Mouse (Mus musculus) cerebellum, adult 2 months (tissue): ENCODE measurements around the gene Myo10. TPM values are rescaled to one million over a fixed set of nuclear protein-coding genes. Genes with fewer than 3 reads are reported as not detected.

Experiments used
- DNase-seq, 2 experiments: peaks; one replicate each; pipeline ENCODE4 v3.0.0; 2021
- H3K27ac ChIP-seq: fragments of 200-500 bp; 2 replicates; pipeline ENCODE4 v1.5.1; 2012; ENCODE audit warnings: low read length, control low read depth, inconsistent platforms; ENCODE audit not compliant: insufficient read depth
- H3K27me3 ChIP-seq: fragments of 200-500 bp; 2 replicates; pipeline ENCODE4 v1.6.1; 2012; ENCODE audit warnings: inconsistent platforms, mild to moderate bottlenecking, low read length, moderate library complexity; ENCODE audit not compliant: control insufficient read depth, insufficient read depth
- H3K4me1 ChIP-seq: fragments of 200-500 bp; 2 replicates; pipeline ENCODE4 v1.6.1; 2011; ENCODE audit warnings: low read length; ENCODE audit not compliant: control insufficient read depth, insufficient read depth
- H3K4me3 ChIP-seq: fragments of 200-500 bp; replicated peaks from 2 replicates; pipeline ENCODE3; 2011; ENCODE audit warnings: mild to moderate bottlenecking, low read depth, low read length, control low read depth; ENCODE audit not compliant: insufficient read depth
- CTCF ChIP-seq: fragments of 200-500 bp; IDR thresholded peaks from 2 replicates; pipeline ENCODE4 v1.5.1; 2011; ENCODE audit warnings: low read depth, mild to moderate bottlenecking, control low read depth, low read length, moderate library complexity, borderline replicate concordance; ENCODE audit not compliant: insufficient read depth
- POLR2A ChIP-seq: fragments of 200-500 bp; IDR thresholded peaks from 2 replicates; pipeline ENCODE4 v1.6.1; 2011; ENCODE audit warnings: low read length, control low read depth, borderline replicate concordance; ENCODE audit not compliant: insufficient read depth
- WGBS: fragments of 180-500 bp; shearing (Covaris S2); methylation state at CpG from one replicate; pipeline ENCODE4 v1.1.7; 2018; 5-methylcytosine and 5-hydroxymethylcytosine counted together
- polyA plus RNA-seq: library from polyadenylated mRNA; depleted of rRNA; stranded (reverse); fragments of >200 nt; gene quantifications from 2 replicates; pipeline ENCODE4 v1.2.3, GENCODE M21; 2012

Gene Myo10
- polyA plus RNA-seq, 1 experiment, result 30.0 TPM

GRCm38 (mm10) chr15:25650371-25650770 lies 28.0 kb downstream of the Myo10 start:
- peak in 1 of 2 experiments; percentile 32 for DNase-seq
- Histone ChIP-seq H3K27ac (no peak overlapping the region), H3K4me1 (peaks cover 2% of the 10 kb centered on the region; the same call in 1 of the 2 replicates), H3K4me3 (no peak overlapping the region), H3K27me3 (no peaks in the 10 kb centered on the region)
- WGBS, result 35% methylated on average over 5 of the region's 5 CpGs
- TF ChIP-seq CTCF (no peak), POLR2A (no peak)

- WGBS, result 86% methylated on average over 7 of the region's 7 CpGs
- Histone ChIP-seq H3K27me3 (no peaks in the 10 kb centered on the region), H3K4me3 (no peak overlapping the region), H3K4me1 (peaks cover 5% of the 10 kb centered on the region; the same call in 1 of the 2 replicates), H3K27ac (no peak overlapping the region)
- TF ChIP-seq CTCF, result no peak
- no peak for TF ChIP-seq POLR2A
- no peak for DNase-seq
Observed at GRCm38 (mm10) chr15:25651820-25652219, 29.5 kb downstream of the Myo10 start.

- peaks cover 5% of the 10 kb centered on the region; the same call in 1 of the 2 replicates for H3K4me1 ChIP-seq
- no peak overlapping the region for H3K4me3 ChIP-seq
- H3K27ac ChIP-seq, result no peak overlapping the region
- WGBS, result 85% methylated on average over 5 of the region's 5 CpGs
- no peak for TF ChIP-seq CTCF
- no peak for TF ChIP-seq POLR2A
- no peak for DNase-seq
- H3K27me3 ChIP-seq, result no peaks in the 10 kb centered on the region
Observed at GRCm38 (mm10) chr15:25652368-25652767, 30.0 kb downstream of the Myo10 start.

- WGBS, result 87% methylated on average over 6 of the region's 6 CpGs
- Histone ChIP-seq H3K27me3 (no peaks in the 10 kb centered on the region), H3K27ac (no peak overlapping the region), H3K4me1 (peaks cover 5% of the 10 kb centered on the region; the same call in 1 of the 2 replicates), H3K4me3 (no peak overlapping the region)
- no peak for DNase-seq
- no peak for TF ChIP-seq POLR2A
- TF ChIP-seq CTCF, result no peak
Observed at GRCm38 (mm10) chr15:25652933-25653332, 30.6 kb downstream of the Myo10 start.

GRCm38 (mm10) chr15:25653680-25654079 lies 31.4 kb downstream of the Myo10 start:
- Histone ChIP-seq H3K27me3 (no peaks in the 10 kb centered on the region), H3K27ac (no peak overlapping the region), H3K4me1 (peaks cover 5% of the 10 kb centered on the region; the same call in 1 of the 2 replicates), H3K4me3 (no peak overlapping the region)
- TF ChIP-seq POLR2A (no peak), CTCF (no peak)
- WGBS, result 92% methylated on average over 5 of the region's 5 CpGs
- DNase-seq, result no peak

DNA sequence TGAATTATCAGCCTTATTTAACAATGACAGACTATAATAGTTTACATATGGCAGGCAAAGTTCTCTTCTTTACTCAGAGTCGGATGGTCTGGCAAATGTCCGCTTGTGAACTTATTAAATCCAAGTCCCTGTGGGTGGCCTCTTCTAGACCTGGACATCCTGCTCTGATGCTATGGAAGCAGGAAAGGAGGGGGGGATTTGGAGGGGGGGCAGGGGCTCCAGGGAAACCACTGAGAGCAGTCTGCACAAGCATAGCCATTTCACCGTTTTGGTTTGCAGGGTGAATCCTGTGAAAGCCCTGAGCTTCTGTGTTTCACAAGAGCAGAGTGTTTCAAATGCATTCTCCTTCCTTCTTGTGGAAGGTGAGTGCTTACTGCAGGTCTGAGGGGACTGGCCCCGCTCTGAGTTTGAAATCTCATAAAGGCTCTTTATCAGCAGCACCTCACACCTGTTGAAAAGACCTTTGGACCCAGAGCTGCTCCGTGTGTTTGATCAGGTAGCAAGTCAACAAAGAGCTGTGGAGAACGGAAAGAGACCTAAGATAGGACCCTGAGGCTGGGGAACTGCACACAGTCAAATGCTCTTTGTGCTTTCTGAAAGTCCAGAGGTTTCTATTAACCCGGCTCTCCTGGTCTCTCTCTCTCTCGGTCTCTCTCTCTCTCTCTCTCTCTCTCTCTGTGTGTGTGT lies 40.7 kb downstream of the Myo10 start:
- H3K4me1 ChIP-seq, result no peaks in the 10 kb centered on the region
- no peak for TF ChIP-seq CTCF
- no peak for TF ChIP-seq POLR2A
- 58% methylated on average over 8 of the region's 8 CpGs for WGBS
- no peaks in the 10 kb centered on the region for H3K27me3 ChIP-seq
- H3K4me3 ChIP-seq, result no peak overlapping the region
- no peak overlapping the region for H3K27ac ChIP-seq
- no peak for DNase-seq

- H3K27me3 ChIP-seq, result no peaks in the 10 kb centered on the region
- 66% methylated on average over 16 of the region's 16 CpGs for WGBS
- no peak overlapping the region for H3K4me3 ChIP-seq
- H3K27ac ChIP-seq, result no peak overlapping the region
- peaks cover 13% of the 10 kb centered on the region for H3K4me1 ChIP-seq
- DNase-seq, result no peak
- TF ChIP-seq CTCF (no peak), POLR2A (no peak)
Observed at GRCm38 (mm10) chr15:25669283-25670247, 47.2 kb downstream of the Myo10 start.
